28 mouse cellular contexts compared by ENCODE assay signal in genomic region chr1:127221998-127222736, GRCm38 (mm10). TPM values are rescaled to one million over a fixed set of nuclear protein-coding genes. Genes with fewer than 3 reads are reported as not detected.
DNase-seq lines count a peak whose midpoint lies in the region; ATAC-seq and TF ChIP-seq lines count a peak whose summit lies in the region.
"Had no signal": no experiment of that assay in that cellular context is flagged by ENCODE, and none has a peak within 500 bp of the region (broad histone marks: within the 10 kb centered on the region; RNA-seq: fewer than 3 reads in every experiment).

No protein-coding gene starts in this region.

- no peaks in the 10 kb centered on the region for H3K36me3 ChIP-seq in kidney, adult 2 months (ENCODE audit: control insufficient read depth, insufficient read depth, low read length)
- H3K36me3 ChIP-seq: G1E; heart, embryonic 10.5 days; heart, embryonic 15.5 days; hindbrain, embryonic 12.5 days; intestine, embryonic 15.5 days; midbrain, embryonic 12.5 days; neural tube, embryonic 13.5 days had no signal

- H3K27ac ChIP-seq in kidney, adult 2 months (ENCODE audit: insufficient read depth, low read depth, low read length), result no peak overlapping the region
- H3K27ac ChIP-seq: heart, embryonic 10.5 days; heart, embryonic 15.5 days; hindbrain, embryonic 12.5 days; hindbrain, postnatal 0 days; intestine, embryonic 15.5 days; midbrain, embryonic 12.5 days; neural tube, embryonic 13.5 days had no signal

- H3K4me3 ChIP-seq in kidney, adult 2 months (ENCODE audit: insufficient read depth, low read depth, low read length), result no peak overlapping the region
- H3K4me3 ChIP-seq: heart, embryonic 10.5 days; heart, embryonic 15.5 days; hindbrain, embryonic 12.5 days; intestine, embryonic 15.5 days; midbrain, embryonic 12.5 days; neural tube, embryonic 13.5 days had no signal

- peaks cover 15% of the 10 kb centered on the region for H3K4me1 ChIP-seq in kidney, adult 2 months (ENCODE audit: control insufficient read depth, insufficient read depth, low read length)

- ATAC-seq in megakaryocyte, adult 5-6 weeks (ENCODE audit: poor library complexity, severe bottlenecking), result peak; percentile 43
- ATAC-seq: forebrain, embryonic 14.5 days; hindbrain, postnatal 0 days; intestine, embryonic 15.5 days; Patski had no signal

- no peak for TF ChIP-seq CTCF in kidney, adult 2 months (conservative IDR thresholded peaks at IDR 0.05; ENCODE audit: insufficient read depth, insufficient read length, low read depth, low read length)

- TF ChIP-seq POLR2A in kidney, adult 2 months (IDR thresholded peaks at IDR 0.05; ENCODE audit: low read depth, low read length), result no peak

- peak; percentile 39 for DNase-seq in kidney, adult 2 months
- no peak for DNase-seq in kidney, postnatal 4 days
- DNase-seq in 416B (ENCODE audit: low read depth), result peak; percentile 64
- DNase-seq in lung, postnatal 10 days, result peak; percentile 28
- DNase-seq in MN1 (ENCODE audit: low spot score), result no peak
- no peak for DNase-seq in embryo, embryonic 10 days (ENCODE audit: low spot score)
- DNase-seq: adrenal gland, postnatal 10 days; cerebellum, adult 2 months; cerebellum, postnatal 14 days; gastrocnemius, postnatal 14 days; heart, adult 11 months; kidney, adult 8-10 months; kidney, postnatal 10 days; liver; retina, postnatal 1 day; right cerebral cortex, postnatal 25 days; thymus, postnatal 14 days had no signal

- 48% methylated on average over 8 of the region's 8 CpGs for WGBS in kidney, adult 2 months

- no peaks in the 10 kb centered on the region for H3K27me3 ChIP-seq in kidney, adult 2 months (replicated peaks; ENCODE audit: control insufficient read depth, insufficient read depth, low read length)
- H3K27me3 ChIP-seq: heart, embryonic 15.5 days; hindbrain, embryonic 12.5 days; intestine, embryonic 15.5 days; midbrain, embryonic 12.5 days; neural tube, embryonic 13.5 days; Patski had no signal

RNA-seq across cellular contexts. Expression of gene Mgat5, which starts 17.4 kb away (rescaled TPM):
- polyA plus RNA-seq in kidney, adult 2 months (2012; rRNA removed), result 12.0 and 13.1 TPM in 2 replicates
- total RNA-seq in megakaryocyte, adult 5-6 weeks (2015), result 15.9 and 17.2 TPM in 2 replicates
- total RNA-seq in megakaryocyte, adult 5-6 weeks (2017), result 14.4 and 19.0 TPM in 2 replicates
- polyA plus RNA-seq: G1E had no signal

Comparison
In these comparisons a context has a peak if more than half of its experiments do, and no peak if none do; other contexts are left out.
1. DNase-seq: peak in kidney, adult 2 months (single experiment), 416B (single experiment) and lung, postnatal 10 days (single experiment); none in kidney, postnatal 4 days (0 of 2), MN1 (single experiment) and embryo, embryonic 10 days (single experiment).